In the genomic region with DNA sequence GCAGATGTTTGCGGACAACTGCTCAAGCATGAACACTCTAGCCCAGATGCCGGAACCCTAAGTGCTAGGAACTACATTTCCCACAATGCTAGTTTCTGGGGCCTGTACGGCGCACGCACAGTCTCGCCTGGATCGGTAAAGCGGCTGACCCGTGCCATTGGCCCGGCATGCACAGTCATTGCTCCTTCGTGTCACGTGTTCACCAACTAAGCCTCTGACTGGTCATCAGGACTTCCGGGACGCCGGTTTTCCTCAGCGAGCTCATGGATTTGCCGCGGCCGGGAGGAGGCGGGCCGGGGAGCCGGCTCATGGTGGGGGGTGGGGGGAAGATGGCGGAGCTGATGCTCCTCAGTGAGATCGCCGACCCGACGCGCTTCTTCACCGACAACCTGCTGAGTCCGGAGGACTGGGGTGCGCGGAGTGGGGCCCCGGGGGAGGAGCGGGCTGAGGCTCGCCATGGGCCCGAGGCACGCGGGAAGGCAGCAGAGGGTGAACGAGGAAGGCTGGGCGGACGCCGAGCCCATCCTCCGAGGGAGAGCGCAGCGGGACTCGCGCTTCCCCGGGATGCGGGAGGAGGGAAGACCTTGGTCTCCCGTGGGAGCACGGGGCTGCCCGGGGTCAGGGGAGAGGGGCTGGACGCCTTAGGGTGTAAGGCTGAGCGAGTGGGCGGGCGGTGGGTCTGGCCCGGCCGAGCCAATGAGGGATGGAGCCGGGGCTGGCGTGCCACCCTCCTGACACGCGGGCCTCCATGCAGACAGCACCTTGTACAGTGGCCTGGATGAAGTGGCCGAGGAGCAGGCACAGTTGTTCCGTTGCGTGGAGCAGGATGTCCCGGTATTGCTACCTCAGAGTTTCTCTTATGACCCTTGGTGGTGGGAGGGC, we compare ENCODE assay signal across 8 mouse cellular contexts. TPM values are rescaled to one million over a fixed set of nuclear protein-coding genes. Genes with fewer than 3 reads are reported as not detected.
A peak's percentile ranks its signal among the peaks of the same experiment; 100 is the strongest.
DNase-seq lines count a peak whose midpoint lies in the region; ATAC-seq and TF ChIP-seq lines count a peak whose summit lies in the region.

A gene (plus strand): TSS at position 241 of the 882 bp plus-strand sequence.

- peaks cover 33% of the 10 kb centered on the region for H3K36me3 ChIP-seq in kidney, embryonic 14.5 days (ENCODE audit: control insufficient read depth, insufficient read depth, low read length)
- peaks cover 35% of the 10 kb centered on the region for H3K36me3 ChIP-seq in limb, embryonic 15.5 days

- peak within 1 kb of the TSS; percentile 89 for H3K9ac ChIP-seq in kidney, embryonic 14.5 days (ENCODE audit: low read depth, low read length)
- peak within 1 kb of the TSS; percentile 94 for H3K9ac ChIP-seq in limb, embryonic 15.5 days

- peak within 1 kb of the TSS; percentile 92 for H3K4me3 ChIP-seq in bone marrow macrophage, adult 2 months (ENCODE audit: insufficient read depth, low read length)
- H3K4me3 ChIP-seq in embryonic fibroblast, embryonic 13.5 days (ENCODE audit: insufficient read depth, low read length), result peak within 1 kb of the TSS; percentile 93
- H3K4me3 ChIP-seq in kidney, embryonic 14.5 days (ENCODE audit: low read length), result peak within 1 kb of the TSS; percentile 91
- H3K4me3 ChIP-seq in limb, embryonic 15.5 days, result peak within 1 kb of the TSS; percentile 100

- H3K9me3 ChIP-seq in kidney, embryonic 14.5 days (ENCODE audit: control insufficient read depth, low read length), result no peaks in the 10 kb centered on the region
- no peaks in the 10 kb centered on the region for H3K9me3 ChIP-seq in limb, embryonic 15.5 days

- H3K27ac ChIP-seq in bone marrow macrophage, adult 2 months (ENCODE audit: insufficient read depth, low read depth, low read length), result peak within 1 kb of the TSS; percentile 40
- H3K27ac ChIP-seq in embryonic fibroblast, embryonic 13.5 days (ENCODE audit: insufficient read depth, low read length), result 0 out of 2 replicates have a peak within 1 kb of the TSS, but pooled peaks have one; percentile 12
- peak within 1 kb of the TSS; percentile 37; the same call in 1 of the 2 replicates for H3K27ac ChIP-seq in kidney, embryonic 14.5 days (ENCODE audit: low read depth, low read length)
- H3K27ac ChIP-seq in limb, embryonic 15.5 days, result peak within 1 kb of the TSS; percentile 69

- H3K4me1 ChIP-seq in bone marrow macrophage, adult 2 months (ENCODE audit: control insufficient read depth, insufficient read depth, low read length), result peaks cover 52% of the 10 kb centered on the region
- H3K4me1 ChIP-seq in embryonic fibroblast, embryonic 13.5 days (ENCODE audit: control insufficient read depth, insufficient read depth, low read length), result 0 out of 2 replicates have a peak, but pooled peaks cover 4% of the 10 kb centered on the region
- H3K4me1 ChIP-seq in kidney, embryonic 14.5 days (ENCODE audit: control insufficient read depth, insufficient read depth, low read length), result peaks cover 12% of the 10 kb centered on the region
- peaks cover 33% of the 10 kb centered on the region for H3K4me1 ChIP-seq in limb, embryonic 15.5 days

- 1% methylated on average over 61 of the region's 66 CpGs for WGBS in kidney, embryonic 14.5 days
- WGBS in limb, embryonic 15.5 days, result under 1% methylated on average over 62 of the region's 66 CpGs

- TF ChIP-seq CTCF in bone marrow macrophage, adult 2 months (IDR thresholded peaks at IDR 0.05; ENCODE audit: low read depth, low read length), result no peak
- TF ChIP-seq CTCF in embryonic fibroblast, embryonic 13.5 days (IDR thresholded peaks at IDR 0.05; ENCODE audit: borderline replicate concordance, insufficient read depth, low read length), result no peak

- peak; percentile 97 for DNase-seq in A20 (ENCODE audit: low read depth, low spot score)
- DNase-seq in heart, adult 9 months (ENCODE audit: low spot score in 2 of 2), result peak; percentile 97 to 99
- DNase-seq in monocyte, adult 2 months (ENCODE audit: low read depth in 1 of 2, low spot score in 2 of 2), result peak; percentile 88 to 93
- DNase-seq in spleen, postnatal 36 days (ENCODE audit: low spot score in 2 of 2), result peak; percentile 97 to 98

- peak; percentile 79; the same call in 1 of the 2 replicates for TF ChIP-seq POLR2A in bone marrow macrophage, adult 2 months (IDR thresholded peaks at IDR 0.05; ENCODE audit: borderline replicate concordance, low read depth, low read length)
- peak; percentile 65; the same call in 1 of the 2 replicates for TF ChIP-seq POLR2A in embryonic fibroblast, embryonic 13.5 days (IDR thresholded peaks at IDR 0.05; ENCODE audit: low read depth, low read length)

- ATAC-seq in kidney, embryonic 14.5 days (ENCODE audit: low FRiP score, low TSS enrichment), result peak; percentile 96
- ATAC-seq in limb, embryonic 15.5 days (ENCODE audit: insufficient number of reproducible peaks, low FRiP score, low TSS enrichment, low read depth), result peak; percentile 94

- H3K27me3 ChIP-seq in kidney, embryonic 14.5 days (ENCODE audit: control insufficient read depth, insufficient read depth, low read length), result no peaks in the 10 kb centered on the region
- no peaks in the 10 kb centered on the region for H3K27me3 ChIP-seq in limb, embryonic 15.5 days

- H3K4me2 ChIP-seq in kidney, embryonic 14.5 days (replicated peaks; ENCODE audit: low read depth, low read length), result peak within 1 kb of the TSS; percentile 42
- peak within 1 kb of the TSS; percentile 80 for H3K4me2 ChIP-seq in limb, embryonic 15.5 days

RNA-seq across cellular contexts. Expression of the gene that starts here (rescaled TPM):
- 42.6 and 62.7 TPM in 2 replicates for polyA plus RNA-seq in bone marrow macrophage, adult 2 months (2012; ENCODE audit: insufficient read depth, insufficient read length, missing spikeins)
- polyA plus RNA-seq in embryonic fibroblast, embryonic 13.5 days (2011; ENCODE audit: insufficient read length, low read depth, missing spikeins), result 65.2 and 83.8 TPM in 2 replicates
- 54.6 and 61.7 TPM in 2 replicates for polyA plus RNA-seq in kidney, embryonic 14.5 days (2014; fragmentation: Nextera tagmentation; extraction: Ambion mirVana)
- 85.4 and 88.3 TPM in 2 replicates for polyA plus RNA-seq in limb, embryonic 15.5 days (2015; fragmentation: Nextera tagmentation; extraction: Ambion mirVana)

Comparison
In these comparisons a context has a peak if more than half of its experiments do, and no peak if none do; other contexts are left out.
1. Peak in every context shown above with its lines: DNase-seq, ATAC-seq, H3K4me3 ChIP-seq and H3K27ac ChIP-seq.
2. H3K27ac ChIP-seq: peak in every context shown above with its lines; median percentile 69 in limb, embryonic 15.5 days; 40 in bone marrow macrophage, adult 2 months; 37 in kidney, embryonic 14.5 days; 12 in embryonic fibroblast, embryonic 13.5 days.